Mouse (Mus musculus) Muller cell, postnatal 12 days (primary cell): Measurements from ENCODE around the gene C330021F23Rik.

Experiments used
- DNase-seq: peaks from one replicate; pipeline ENCODE4 v3.0.0-alpha.2; 2015; ENCODE audit errors: inconsistent ontology term

The C330021F23Rik gene

DNA sequence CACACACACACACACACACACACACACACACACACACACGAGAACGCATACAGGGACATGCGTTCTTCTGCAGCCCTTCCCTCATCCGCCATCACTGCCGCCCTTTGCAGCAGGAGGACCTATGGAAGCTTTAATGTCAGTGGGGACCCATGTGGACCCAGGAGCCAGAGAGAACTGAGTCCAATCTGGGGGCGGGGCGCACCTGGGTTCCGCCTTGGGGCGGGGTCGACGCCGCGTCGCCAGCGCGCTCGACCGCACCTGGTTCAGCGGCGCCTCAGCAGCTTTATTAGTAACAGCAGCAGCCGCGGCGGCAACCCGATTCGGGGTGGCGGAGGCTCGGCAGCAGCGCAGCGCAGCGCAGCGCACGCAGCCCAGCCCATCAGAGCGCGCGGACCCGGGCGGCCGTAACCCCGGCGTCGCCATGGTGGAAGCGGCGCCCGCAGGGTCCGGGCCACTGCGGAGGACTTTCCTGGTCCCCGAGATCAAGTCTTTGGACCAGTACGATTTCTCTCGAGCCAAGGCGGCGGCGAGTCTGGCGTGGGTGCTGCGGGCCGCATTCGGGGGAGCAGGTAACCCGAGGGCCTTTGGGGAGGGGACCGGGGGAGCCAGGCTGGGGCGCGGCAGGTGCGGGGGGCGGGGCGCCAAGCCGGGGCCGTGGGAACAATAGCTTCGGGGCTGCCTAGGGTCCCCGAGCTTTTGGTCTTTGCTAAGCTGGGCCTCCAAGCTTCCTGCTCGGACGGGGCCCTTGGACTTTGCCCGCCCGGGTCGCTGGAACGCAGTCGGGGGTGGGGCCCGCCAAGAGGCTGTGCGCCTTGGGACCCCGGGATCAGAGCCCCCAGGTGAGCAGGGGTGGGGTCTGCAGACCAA is 19.8 kb downstream of the C330021F23Rik start:
- peak; percentile 57 for DNase-seq

DNA sequence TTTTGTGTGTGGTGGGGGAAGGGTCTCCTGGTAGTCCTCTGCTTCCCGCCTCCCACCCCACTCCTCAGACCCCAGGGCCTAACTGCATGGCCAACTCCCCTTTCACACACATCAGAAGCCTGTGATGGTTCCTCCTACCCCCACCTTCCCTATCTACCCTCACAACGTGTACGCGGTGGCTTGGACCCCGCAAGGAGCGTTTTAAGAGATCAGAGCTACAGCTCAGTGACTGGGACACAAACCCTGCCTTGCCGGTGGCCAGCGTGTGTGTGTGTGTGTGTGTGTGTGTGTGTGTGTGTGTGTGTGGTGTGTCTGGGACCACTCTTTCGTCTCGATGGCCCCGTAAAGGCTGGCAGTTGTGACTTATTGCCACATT is 20.5 kb downstream of the C330021F23Rik start:
- DNase-seq: peak; percentile 39

DNA sequence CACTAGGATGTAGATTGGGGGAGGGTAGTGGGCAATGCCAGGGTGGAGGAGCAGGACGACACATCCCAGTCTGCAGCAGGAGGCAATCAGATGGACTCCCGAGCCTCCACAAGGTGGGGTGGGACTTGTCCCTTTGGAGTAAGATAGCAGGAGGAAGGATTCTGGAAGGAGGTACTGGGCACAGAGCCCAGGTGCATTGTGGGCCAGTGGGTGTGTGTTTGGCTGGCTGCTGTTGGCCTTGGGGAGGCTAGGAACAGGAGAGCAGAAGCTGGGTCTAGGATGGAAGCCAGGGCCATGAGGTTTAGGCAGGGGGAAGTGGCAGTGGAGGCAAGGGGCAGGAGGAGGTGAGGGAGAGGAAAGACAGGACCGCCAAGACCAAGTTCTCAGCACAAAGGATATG is 25.7 kb downstream of the C330021F23Rik start:
- no peak for DNase-seq

DNA sequence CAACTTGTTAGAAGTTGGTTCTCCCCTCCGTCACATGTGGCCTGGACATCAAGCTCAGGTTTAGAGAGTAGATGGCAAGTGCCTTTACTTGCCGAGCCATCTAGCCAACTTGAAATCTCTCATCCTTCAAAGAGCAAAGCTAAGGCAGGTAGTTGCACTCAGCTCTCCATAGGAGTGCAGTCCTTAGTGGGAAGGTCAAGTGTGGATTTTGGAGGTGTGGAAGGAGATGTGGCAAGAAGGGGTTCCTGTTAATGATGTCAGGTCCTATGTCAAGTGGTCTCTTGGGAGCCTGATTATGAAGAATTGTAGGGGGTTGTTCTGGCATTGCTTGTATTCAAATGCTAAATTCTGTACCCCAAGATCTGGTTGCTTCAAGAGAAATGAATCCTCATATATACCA is 26.7 kb downstream of the C330021F23Rik start:
- DNase-seq: no peak

DNA sequence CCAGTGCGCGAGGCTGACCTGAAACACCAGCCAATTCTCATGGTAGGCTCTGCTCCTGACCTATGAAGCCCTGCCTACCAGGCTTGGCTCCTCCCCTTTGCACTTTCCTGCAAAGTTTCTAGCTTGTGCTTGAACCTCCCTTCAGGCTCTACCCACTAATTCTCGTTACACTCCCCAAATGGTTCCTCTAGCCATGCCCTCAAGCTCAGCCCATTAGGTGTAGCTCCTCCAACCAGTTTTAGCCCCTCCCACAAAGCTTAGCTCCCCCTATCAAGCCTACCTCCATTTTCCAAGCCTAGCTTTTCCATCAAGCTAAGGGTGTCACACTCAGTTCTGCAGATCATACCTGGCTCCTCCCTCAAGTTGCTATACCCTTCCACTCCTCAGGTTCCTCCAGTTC is 30.3 kb downstream of the C330021F23Rik start:
- DNase-seq: no peak

DNA sequence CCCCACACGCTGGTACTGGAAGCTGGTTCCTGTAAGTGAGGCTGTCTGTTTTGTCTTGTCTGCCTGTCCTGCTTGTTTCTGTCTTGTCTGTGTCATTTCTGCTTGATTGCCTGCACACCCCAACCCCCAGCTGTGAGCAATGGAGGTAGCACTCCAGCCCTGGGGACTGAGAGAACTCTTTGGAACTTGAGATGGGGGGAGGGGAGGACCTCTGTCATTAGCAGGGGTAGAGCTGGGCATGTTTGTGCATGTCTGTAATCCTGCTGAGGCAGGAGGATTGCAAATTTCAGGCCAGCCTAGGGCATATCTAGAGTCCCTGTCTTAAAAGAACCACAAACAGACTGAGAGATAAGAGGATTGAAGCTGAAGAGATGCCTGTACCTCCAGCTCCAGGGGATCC is 31.4 kb downstream of the C330021F23Rik start:
- no peak for DNase-seq

DNA sequence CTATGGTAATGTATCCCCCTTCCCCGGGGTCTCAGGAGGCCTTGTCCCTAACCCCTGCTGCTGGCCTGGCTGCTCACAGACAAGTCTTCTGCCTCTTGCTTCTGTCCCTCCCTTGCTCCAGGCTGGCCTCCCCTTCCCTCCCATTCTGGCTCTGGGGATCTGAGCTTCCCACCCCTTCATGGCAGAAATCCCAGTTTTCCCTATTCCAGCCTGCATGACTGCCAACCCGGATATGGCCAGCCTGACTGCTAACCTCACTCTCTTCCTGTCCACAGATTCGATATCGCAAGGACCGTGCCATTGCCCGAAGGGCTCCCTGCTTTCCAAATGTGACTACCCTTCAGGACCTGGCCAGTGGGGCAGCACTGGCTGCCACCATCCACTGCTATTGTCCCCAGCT is 32.6 kb downstream of the C330021F23Rik start:
- DNase-seq: no peak

DNA sequence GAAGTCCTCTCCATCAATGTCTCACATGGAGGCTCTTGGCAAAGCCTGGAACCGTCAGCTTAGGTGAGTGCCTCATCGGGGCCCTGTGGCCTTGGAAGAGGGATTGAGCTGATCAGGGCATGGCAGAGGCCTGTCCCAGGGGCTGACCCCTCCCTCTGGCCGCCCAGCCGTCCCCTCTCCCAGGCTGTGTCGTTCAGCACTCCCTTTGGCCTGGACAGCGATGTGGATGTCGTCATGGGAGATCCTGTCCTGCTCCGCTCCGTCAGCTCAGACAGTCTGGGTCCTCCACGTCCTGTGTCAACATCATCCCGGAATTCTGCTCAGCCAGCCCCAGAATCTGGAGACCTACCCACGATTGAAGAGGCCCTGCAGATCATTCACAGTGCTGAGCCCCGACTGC is 35.6 kb downstream of the C330021F23Rik start:
- DNase-seq: no peak

DNA sequence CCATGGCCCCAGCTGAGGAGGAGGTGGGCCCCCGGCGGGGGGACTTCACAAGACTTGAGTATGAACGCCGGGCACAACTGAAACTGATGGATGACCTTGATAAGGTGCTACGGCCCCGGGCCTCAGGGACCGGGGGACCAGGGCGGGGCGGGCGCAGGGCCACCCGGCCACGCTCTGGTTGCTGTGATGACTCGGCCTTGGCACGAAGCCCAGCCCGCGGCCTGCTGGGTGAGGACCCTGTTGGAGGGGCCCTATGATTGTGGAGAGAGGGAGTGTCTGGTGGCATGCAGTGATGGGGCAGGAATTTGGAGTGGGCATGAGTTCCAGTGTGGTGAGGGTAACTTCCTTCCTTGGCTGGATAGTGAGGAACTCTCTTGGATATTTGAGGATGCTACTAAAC is 38.8 kb downstream of the C330021F23Rik start:
- peak; percentile 79 for DNase-seq

DNA sequence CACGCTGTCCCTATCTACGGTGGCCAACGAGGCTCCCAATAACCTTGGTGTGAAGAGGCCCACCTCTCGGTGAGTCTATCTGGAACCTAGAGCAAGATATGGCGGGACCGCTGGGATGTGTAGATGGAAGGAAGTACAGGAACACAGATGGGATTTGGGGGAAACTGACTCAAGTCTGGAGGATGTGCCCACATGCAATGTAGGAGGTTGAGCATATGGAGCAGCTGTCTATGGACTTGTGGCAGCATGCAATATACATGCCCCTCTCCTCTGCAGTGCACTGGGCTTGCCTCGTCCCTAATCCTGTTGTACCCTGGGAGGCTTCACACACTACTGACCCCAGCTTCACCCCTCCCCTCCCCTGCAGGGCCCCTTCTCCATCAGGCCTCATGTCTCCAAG is 40.0 kb downstream of the C330021F23Rik start:
- DNase-seq: no peak

DNA sequence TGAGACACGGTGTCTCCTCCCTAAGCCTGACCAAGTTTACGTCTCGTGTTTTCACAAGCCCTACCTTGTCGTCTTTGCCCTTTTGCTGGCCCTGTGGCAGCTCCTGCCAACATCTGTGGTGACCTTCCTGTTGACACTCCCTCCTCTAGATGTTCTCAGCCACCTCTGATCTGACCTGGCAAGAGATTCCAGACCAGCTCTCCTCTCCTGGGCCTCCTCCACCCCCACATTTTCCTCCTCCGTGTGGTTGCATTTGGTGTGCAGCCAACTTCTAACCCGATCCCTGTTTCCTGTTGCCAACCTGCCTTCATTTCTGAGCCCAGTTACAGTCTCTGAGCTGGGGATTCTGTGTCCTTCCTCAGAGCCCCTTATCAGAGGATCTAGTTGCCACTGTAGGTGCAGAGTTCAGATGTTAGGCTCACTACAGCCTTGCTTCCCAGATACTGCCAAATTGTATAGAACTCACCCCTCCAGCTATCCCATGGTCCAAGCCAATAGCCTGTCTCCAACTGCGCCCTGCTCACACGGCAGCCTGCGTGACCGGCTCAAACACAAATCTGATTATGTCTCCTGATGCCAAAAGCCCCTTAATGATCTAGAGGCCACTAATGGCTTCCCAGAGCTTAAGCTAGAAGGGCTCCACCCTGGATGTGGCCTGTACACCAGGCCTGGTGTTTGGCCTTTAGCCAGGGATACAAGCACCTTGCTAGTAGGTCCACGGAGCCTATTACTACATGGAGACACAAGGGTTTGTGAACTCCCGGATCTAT is 41.4 kb downstream of the C330021F23Rik start:
- DNase-seq: no peak

DNA sequence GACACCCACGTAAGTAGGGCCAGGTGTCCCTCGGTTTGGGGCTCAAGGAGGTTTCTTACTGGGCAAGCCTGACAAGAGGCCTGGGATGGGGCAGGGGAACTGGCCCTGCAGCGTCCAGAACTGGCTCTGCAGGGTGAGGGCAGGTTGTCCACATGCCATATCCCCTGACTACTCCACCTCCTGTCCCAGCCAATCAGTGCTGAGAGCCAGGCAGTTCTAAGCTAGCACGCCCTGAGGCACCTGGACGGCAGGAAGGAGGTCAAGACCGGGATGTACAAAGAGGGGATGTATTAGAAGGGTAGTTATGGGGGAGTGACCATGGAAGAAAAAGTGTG is 42.0 kb downstream of the C330021F23Rik start:
- no peak for DNase-seq

DNA sequence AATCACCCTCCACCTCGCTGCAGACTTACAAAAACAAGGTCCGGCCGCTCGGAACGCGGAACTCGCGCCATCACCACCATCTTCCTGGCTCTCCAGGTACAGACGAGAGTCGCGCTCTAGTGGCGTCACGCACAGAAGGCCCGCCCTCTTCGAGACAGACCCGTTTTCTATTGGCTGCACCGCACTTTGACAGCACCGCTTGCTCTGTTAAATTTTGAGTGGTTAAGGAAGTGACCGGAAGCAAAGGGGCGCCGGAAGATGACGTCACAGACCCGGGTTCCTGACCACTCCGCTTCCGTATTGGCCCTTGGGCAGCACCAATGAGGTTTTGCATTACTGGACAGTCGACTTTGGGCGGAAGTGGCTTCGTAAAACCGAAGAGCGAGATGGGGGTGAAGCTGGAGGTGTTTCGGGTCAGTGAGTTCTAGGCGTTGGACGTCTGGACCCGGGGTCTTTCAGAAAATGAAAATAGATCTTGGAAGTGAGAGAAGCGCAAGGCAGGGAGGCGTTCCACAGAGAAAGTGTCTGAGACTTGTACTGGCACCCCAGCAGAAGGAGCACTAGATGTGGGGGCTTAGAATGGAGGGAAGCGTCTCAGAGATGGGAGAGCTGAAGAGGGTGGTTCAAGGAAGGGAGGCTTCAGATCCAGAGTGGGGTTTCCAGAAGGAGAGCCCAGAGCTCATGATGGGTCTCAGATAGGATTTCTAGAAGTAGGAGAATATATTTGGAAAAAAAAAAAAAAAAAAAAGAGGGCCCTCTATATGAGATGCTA is 53.6 kb downstream of the C330021F23Rik start, which contains the start of the genes Xab2 and Pet100:
Gene Xab2 (minus strand): TSS at position 118 of the 772 bp plus-strand sequence.
Gene Pet100 (plus strand): TSS at position 350 of the 772 bp plus-strand sequence.
- peak; percentile 99 for DNase-seq

DNA sequence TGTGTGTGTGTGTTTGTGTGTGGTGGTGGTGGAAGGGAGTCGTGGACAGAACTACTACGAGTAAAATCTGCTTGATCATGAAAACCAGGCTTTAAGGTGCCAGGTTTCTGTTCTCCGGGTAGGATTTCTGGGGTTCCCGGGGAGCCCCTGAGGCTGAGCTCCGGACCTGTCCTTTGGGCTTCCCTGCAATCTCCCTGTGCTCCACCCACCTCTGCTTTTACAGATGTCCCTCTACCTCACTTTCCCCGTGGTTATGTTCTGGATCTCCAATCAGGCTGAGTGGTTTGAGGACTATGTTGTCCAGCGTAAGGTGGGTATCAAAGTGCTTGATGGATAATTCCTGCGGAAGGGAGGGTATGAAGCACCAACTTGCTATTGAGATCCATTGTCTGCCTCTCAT is 54.3 kb downstream of the C330021F23Rik start:
- no peak for DNase-seq

DNA sequence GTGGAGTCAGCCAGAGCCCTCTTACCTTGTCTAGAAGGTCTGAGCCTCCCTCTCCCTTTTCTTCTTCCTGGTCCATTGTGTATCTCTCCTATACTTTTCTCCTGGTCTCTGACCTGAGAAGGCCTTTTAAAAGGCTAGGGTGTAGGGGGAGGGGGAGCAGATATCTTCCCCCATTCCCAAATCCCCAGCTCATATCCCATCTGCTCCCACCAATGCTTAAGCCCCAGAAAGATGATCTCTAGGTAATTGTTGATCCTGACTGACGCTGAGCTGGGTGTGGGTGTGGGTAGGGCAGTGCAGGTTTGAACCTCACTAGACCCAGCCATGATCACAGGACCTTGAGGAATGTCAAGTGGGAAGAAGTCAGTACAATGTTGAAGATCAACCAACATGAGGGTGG is 57.7 kb downstream of the C330021F23Rik start, which contains the start of gene Pcp2:
Gene Pcp2 (minus strand): TSS at position 101 of the 400 bp plus-strand sequence.
- DNase-seq: no peak

DNA sequence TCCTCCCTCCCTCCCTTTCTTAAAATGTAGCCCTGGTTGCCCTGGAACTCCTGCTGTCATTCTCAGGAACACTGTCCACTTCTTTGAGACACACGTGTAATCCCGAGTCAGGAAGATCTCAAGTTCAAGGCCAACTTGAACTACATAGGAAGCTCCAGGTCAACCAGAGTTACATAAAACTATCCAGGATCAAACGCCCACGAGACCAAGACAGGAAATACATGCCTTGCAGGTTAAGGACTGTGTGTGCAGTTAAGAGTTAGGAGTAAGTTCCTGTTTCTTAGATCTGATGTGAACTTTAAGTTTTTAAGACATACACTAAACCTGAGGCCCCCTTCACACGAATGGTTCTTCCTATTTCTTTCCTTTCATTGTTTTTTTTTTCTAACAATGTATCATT is 59.2 kb downstream of the C330021F23Rik start:
- no peak for DNase-seq

DNA sequence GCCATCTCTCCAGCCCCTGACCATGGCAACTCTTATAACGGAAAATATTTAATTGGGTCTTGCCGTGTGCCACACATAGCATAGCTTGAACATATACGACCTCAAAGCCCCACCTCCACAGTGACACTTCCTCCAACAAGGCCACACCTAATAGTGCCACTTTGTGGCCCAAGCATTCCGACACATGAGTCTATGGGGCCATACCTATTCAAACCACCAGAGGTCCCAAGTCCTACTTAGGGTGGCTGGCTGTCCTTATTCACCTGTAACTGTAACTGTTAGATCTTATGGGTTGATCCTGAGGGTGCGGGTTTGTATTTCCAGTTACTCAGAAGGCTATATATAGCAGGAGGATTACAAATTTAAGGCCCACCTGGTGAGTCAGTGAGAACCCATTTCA is 60.2 kb downstream of the C330021F23Rik start:
- no peak for DNase-seq

DNA sequence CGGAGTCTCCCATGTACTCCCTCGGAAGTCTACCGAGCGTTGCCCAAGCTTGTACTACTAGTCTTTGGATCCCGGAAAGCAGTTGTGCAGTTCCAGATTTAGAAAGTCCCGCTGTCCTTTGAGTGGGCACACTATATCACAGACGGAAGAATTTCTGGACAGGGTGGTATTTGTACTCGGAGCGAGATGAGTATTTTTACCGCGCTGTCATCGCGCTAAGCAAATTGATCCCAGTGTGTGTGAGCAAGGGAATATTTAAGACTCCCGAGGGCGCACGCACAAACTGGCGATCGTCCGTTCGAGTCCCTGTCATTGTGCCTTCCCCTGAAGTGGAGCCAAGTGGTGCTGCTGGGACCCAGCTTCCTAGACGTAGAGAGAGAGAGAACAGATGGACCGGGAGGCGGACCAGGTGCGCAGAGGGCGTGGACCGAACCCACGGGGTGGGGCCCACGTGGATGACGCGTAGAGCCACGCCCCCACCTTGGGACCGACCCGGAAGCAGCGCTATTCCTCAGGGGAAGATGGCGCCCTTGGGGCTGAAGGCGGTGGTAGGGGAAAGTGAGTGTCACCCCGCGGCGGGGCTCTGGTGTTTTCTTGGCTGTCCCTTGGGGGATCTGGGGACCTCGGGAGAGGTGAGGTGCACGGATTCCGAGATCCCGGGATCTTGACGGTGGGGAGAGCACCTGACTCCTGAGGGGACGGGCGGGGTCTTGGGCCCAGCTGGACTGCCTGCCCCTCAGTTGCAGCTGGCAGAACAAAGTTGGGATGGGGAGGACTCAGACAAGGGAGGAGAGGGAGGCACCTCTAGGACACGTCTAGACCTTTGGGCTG is 63.1 kb downstream of the C330021F23Rik start, which contains the start of gene Stxbp2:
Gene Stxbp2 (plus strand): TSS at position 309 of the 831 bp plus-strand sequence.
- peak; percentile 80 for DNase-seq

DNA sequence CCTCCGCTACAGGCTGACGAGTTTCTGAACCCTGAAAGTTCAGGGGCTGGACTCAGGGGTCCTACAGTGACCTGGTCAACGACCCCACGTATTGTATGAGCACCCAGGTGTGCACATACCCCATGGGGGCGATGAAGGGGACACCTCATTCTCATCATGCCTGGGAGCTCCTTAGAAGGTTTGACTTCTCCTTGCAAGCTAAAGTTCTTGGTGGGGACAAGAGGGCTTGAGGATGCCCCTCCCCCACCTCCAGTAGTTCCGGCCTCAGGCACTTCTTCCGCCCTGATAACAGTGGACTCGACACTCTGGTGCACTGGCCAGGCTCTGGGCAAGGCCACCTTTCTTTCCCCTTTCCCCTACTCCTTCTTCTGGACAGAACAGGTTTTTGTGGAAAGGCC is 63.7 kb downstream of the C330021F23Rik start:
- DNase-seq: no peak
